Mouse (Mus musculus) splenic B cell, adult 2 months (primary cell): ENCODE measurements around the gene Celsr3.

Experiments used
- DNase-seq: peaks from one replicate; pipeline ENCODE4 v3.0.0-alpha.2; 2011; ENCODE audit warnings: low read depth, low spot score
- H3K27me3 ChIP-seq: 2 replicates; pipeline ENCODE4 v1.6.1; 2012; ENCODE audit warnings: mild to moderate bottlenecking, low read length, moderate library complexity, mixed read lengths; ENCODE audit not compliant: control insufficient read depth, poor library complexity, insufficient read depth, severe bottlenecking
- H3K36me3 ChIP-seq: 2 replicates; pipeline ENCODE4 v1.6.1; 2012; ENCODE audit warnings: mild to moderate bottlenecking, low read length, moderate library complexity, mixed read lengths; ENCODE audit not compliant: control insufficient read depth, poor library complexity, insufficient read depth, severe bottlenecking

Celsr3 gene

GRCm38 (mm10) chr9:108820077-108820476 is 6.0 kb upstream of the Celsr3 start:
- no peaks in the 10 kb centered on the region; the same call in 1 of the 2 replicates for H3K36me3 ChIP-seq
- no peaks in the 10 kb centered on the region for H3K27me3 ChIP-seq
- DNase-seq: no peak

DNA sequence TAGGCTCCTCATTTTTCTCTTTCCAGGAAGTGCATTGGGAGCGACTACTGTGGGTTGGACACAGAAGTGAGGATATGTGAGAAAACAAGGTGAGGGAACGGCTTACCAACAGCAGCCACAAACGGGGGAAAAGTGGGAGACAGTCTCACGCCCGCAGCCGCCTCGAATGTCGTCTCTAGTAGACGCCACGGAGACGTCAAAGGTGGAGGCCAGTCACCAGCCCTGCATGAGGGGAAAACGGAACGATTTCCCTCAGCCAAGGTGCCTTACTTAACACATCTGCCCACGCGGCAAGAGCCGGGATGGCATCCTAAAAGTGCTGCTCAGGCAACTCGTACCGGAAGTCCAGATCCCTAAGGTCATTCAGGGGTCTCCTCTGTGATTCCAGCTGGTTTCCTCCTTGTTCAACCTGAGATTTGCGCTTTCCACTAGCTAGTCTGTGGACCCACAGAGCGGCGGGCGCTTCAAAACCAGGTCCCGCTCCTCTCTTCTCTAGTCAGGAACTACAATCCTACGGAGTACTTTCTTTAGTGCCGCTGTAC is 1.9 kb upstream of the Celsr3 start:
- H3K36me3 ChIP-seq: no peaks in the 10 kb centered on the region
- DNase-seq: no peak
- no peaks in the 10 kb centered on the region; the same call in none of the 2 replicates for H3K27me3 ChIP-seq

GRCm38 (mm10) chr9:108824755-108825413 is 1.2 kb upstream of the Celsr3 start:
- Histone ChIP-seq H3K36me3 (no peaks in the 10 kb centered on the region), H3K27me3 (no peaks in the 10 kb centered on the region; the same call in none of the 2 replicates)
- DNase-seq: no peak

- peak; percentile 78 for DNase-seq
- H3K27me3 ChIP-seq: no peaks in the 10 kb centered on the region; the same call in none of the 2 replicates
- H3K36me3 ChIP-seq: no peaks in the 10 kb centered on the region
Observed at GRCm38 (mm10) chr9:108826700-108827340, 700 bp downstream of the Celsr3 start.

- peak; percentile 22 for DNase-seq
- Histone ChIP-seq H3K36me3 (no peaks in the 10 kb centered on the region), H3K27me3 (no peaks in the 10 kb centered on the region; the same call in none of the 2 replicates)
Observed at GRCm38 (mm10) chr9:108827454-108827853, 1.3 kb downstream of the Celsr3 start.

DNA sequence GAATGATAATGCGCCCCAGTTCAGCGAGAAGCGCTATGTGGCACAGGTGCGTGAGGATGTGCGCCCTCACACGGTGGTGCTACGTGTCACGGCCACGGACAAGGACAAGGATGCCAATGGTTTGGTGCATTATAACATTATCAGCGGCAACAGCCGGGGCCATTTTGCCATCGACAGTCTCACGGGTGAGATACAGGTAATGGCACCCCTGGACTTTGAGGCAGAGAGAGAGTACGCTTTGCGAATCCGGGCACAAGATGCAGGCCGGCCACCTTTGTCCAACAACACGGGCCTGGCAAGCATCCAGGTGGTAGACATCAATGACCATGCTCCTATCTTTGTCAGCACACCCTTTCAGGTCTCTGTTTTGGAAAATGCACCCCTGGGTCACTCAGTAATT is 1.8 kb downstream of the Celsr3 start:
- Histone ChIP-seq H3K36me3 (no peaks in the 10 kb centered on the region), H3K27me3 (no peaks in the 10 kb centered on the region; the same call in none of the 2 replicates)
- DNase-seq: no peak

GRCm38 (mm10) chr9:108831637-108832036 is 5.5 kb downstream of the Celsr3 start:
- DNase-seq: peak; percentile 26
- H3K36me3 ChIP-seq: no peaks in the 10 kb centered on the region
- H3K27me3 ChIP-seq: no peaks in the 10 kb centered on the region; the same call in 1 of the 2 replicates

DNA sequence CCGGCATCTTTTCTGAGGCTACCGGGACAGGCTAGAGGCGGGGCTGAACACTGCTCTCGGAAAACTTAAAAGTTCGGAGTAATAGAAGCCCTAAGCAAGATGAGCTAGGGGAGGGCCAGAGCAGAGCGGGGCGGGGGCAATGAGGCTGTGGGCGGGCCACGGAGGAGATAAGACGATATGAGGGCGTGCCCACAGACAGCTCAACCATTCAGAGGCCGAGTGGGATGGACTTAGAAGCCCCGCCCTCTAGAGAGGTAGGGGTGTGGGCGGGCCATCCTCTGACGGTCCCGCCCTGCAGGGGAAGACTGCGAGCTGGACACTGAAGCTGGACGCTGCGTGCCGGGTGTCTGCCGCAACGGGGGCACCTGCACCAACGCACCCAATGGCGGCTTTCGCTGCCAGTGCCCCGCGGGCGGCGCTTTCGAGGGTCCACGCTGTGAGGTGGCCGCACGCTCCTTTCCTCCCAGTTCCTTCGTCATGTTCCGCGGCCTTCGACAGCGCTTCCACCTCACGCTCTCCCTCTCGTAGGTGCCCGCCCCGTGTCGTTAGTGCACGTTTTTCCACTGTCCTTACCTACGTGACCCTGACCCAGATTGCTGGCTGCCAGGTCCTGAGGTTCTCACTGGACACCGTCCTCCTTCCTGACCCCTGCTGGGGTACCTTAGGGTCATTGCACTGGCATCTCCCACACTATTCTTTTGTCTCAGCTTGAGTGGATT is 6.4 kb downstream of the Celsr3 start:
- Histone ChIP-seq H3K27me3 (no peaks in the 10 kb centered on the region), H3K36me3 (no peaks in the 10 kb centered on the region)
- peak; percentile 88 for DNase-seq

DNA sequence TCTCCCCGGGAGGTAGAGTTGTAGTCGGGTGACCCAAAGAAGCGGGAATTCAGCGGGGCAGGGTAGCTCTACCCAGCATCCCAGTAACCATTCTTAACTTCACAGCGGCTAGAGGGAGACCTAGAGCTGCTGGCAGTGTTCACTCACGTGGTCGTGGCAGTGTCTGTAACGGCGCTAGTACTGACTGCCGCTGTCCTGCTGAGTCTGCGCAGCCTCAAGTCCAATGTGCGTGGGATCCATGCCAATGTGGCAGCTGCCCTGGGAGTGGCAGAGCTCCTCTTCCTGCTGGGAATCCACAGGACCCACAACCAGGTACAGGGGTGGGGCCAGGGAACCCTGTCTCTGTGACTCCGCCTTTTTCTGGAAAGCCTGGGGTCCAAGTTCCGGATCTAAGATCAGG is 16.9 kb downstream of the Celsr3 start:
- DNase-seq: no peak
- H3K27me3 ChIP-seq: no peaks in the 10 kb centered on the region; the same call in 1 of the 2 replicates

DNA sequence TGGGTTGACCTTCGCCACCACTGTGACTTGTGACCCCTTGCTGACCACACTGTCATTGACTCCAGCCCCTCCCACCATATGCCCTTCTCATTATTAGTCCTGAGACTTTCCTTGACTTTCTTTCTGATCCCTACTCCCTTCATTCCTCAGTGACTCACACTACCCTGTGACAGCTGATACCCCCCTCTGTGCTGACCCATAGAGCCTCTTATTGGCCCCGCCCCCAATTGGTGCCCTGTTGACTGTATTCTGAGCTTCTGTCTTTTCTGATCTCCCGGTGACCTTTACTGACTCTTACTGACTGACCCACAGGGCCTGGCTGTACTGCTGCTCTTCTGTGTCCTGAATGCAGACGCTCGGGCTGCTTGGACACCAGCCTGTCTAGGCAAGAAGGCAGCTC is 19.3 kb downstream of the Celsr3 start:
- H3K27me3 ChIP-seq: no peaks in the 10 kb centered on the region; the same call in 1 of the 2 replicates
- H3K36me3 ChIP-seq: no peaks in the 10 kb centered on the region
- no peak for DNase-seq

More for the DNA sequence above, 16.9 kb downstream of the Celsr3 start:
- H3K36me3 ChIP-seq: no peaks in the 10 kb centered on the region

DNA sequence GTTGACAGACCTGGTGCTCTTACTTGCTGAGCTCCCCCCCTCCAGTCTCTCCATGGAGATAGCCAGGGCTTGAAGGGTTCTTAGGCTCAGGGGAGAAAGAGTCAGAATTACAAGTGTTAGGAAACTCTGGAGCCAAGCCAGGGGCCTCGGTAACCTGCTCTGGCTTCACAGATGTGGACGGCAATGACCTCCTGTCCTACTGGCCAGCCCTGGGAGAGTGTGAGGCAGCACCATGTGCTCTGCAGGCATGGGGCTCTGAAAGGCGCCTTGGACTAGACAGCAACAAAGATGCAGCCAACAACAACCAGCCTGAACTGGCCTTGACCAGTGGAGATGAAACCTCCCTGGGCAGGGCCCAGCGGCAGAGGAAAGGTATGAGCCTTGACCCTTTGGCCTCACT is 21.3 kb downstream of the Celsr3 start:
- Histone ChIP-seq H3K36me3 (no peaks in the 10 kb centered on the region), H3K27me3 (no peaks in the 10 kb centered on the region; the same call in 1 of the 2 replicates)
- no peak for DNase-seq

DNA sequence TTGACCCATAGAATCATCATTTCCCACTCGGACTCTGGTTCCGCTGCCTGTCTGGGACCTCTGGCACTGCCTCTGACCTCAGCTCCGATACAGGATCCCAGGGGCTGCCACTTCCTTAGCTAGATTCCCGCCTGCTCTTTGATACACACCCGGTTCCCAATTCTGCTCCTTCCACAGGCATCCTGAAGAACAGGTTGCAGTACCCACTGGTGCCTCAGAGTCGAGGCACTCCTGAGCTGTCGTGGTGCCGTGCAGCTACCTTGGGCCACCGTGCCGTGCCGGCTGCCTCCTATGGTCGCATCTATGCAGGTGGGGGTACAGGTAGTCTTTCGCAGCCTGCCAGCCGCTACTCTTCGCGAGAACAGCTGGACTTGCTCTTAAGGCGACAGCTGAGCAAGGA is 22.3 kb downstream of the Celsr3 start:
- no peak for DNase-seq
- Histone ChIP-seq H3K36me3 (no peaks in the 10 kb centered on the region), H3K27me3 (no peaks in the 10 kb centered on the region; the same call in 1 of the 2 replicates)

- Histone ChIP-seq H3K36me3 (no peaks in the 10 kb centered on the region), H3K27me3 (no peaks in the 10 kb centered on the region)
- DNase-seq: no peak
Observed at GRCm38 (mm10) chr9:108852976-108853375, 26.9 kb downstream of the Celsr3 start, which contains the start of gene Slc26a6. Gene Slc26a6 (plus strand): TSS chr9:108853283.

GRCm38 (mm10) chr9:108853635-108854240 is 27.6 kb downstream of the Celsr3 start:
- peak; percentile 96 for DNase-seq
- H3K27me3 ChIP-seq: no peaks in the 10 kb centered on the region

More at GRCm38 (mm10) chr9:108853635-108854240, 27.6 kb downstream of the Celsr3 start:
- no peaks in the 10 kb centered on the region for H3K36me3 ChIP-seq
